Mouse (Mus musculus): ENCODE data around the gene Pum3. TPM values are rescaled to one million over a fixed set of nuclear protein-coding genes. Genes with fewer than 3 reads are reported as not detected.

Gene Pum3
- total RNA-seq, 2 experiments from 2014 or later = 52.8 to 80.8 TPM

Other genes with a start within 250 kb of the Pum3 start
- gene Vldlr, start 213.3 kb downstream of the Pum3 start, total RNA-seq (2015) = not detected in 2 replicates
- gene Vldlr, start 213.3 kb downstream of the Pum3 start, total RNA-seq (2017) = not detected in 2 replicates
- gene Kcnv2, start 107.2 kb downstream of the Pum3 start, total RNA-seq (2015) = not detected in 2 replicates
- gene Kcnv2, start 107.2 kb downstream of the Pum3 start, total RNA-seq (2017) = not detected in 2 replicates

Measured in megakaryocyte, adult 5-6 weeks (primary cell).